Mouse (Mus musculus): ENCODE results near the gene Tmem53. TPM values are rescaled to one million over a fixed set of nuclear protein-coding genes. Genes with fewer than 3 reads are reported as not detected.

Gene Tmem53
- polyA plus RNA-seq, 1 experiment from 2014 or later: 8.3 TPM

GRCm38 (mm10) chr4:117307270-117307669 lies 55.5 kb downstream of the Tmem53 start:
- no peak overlapping the region for H3K4me3 ChIP-seq (ENCODE audit: low read depth, low read length)
- ATAC-seq (replicated peaks; ENCODE audit: low FRiP score, low TSS enrichment, low read depth): no peak
- no peak overlapping the region for H3K9ac ChIP-seq (ENCODE audit: low read length)
- H3K9me3 ChIP-seq (ENCODE audit: control insufficient read depth, low read length): no peaks in the 10 kb centered on the region
- no peak overlapping the region for H3K27ac ChIP-seq (ENCODE audit: low read depth)
- H3K4me2 ChIP-seq (ENCODE audit: low read length): no peak overlapping the region
- WGBS: 52% methylated on average over 6 of the region's 6 CpGs
- peaks cover 10% of the 10 kb centered on the region; the same call in 1 of the 2 replicates for H3K4me1 ChIP-seq (replicated peaks; ENCODE audit: control insufficient read depth, insufficient read depth, low read length)
- H3K36me3 ChIP-seq (ENCODE audit: control insufficient read depth, insufficient read depth, low read length): no peaks in the 10 kb centered on the region
- DNase-seq (ENCODE audit: low spot score): no peak
- H3K27me3 ChIP-seq (replicated peaks; ENCODE audit: control insufficient read depth, insufficient read depth, low read length): peaks cover 39% of the 10 kb centered on the region

GRCm38 (mm10) chr4:117309427-117309826 lies 57.7 kb downstream of the Tmem53 start:
- no peak overlapping the region for H3K4me2 ChIP-seq (ENCODE audit: low read length)
- 85% methylated on average over 1 of the region's 1 CpGs for WGBS
- H3K36me3 ChIP-seq (ENCODE audit: control insufficient read depth, insufficient read depth, low read length): no peaks in the 10 kb centered on the region
- H3K9me3 ChIP-seq (ENCODE audit: control insufficient read depth, low read length): no peaks in the 10 kb centered on the region
- peaks cover 9% of the 10 kb centered on the region for H3K4me1 ChIP-seq (replicated peaks; ENCODE audit: control insufficient read depth, insufficient read depth, low read length)
- H3K27me3 ChIP-seq (replicated peaks; ENCODE audit: control insufficient read depth, insufficient read depth, low read length): peaks cover 23% of the 10 kb centered on the region
- no peak overlapping the region for H3K9ac ChIP-seq (ENCODE audit: low read length)
- DNase-seq (ENCODE audit: low spot score) (no peak), ATAC-seq (replicated peaks; ENCODE audit: low FRiP score, low TSS enrichment, low read depth) (no peak)
- H3K4me3 ChIP-seq (ENCODE audit: low read depth, low read length): no peak overlapping the region
- no peak overlapping the region for H3K27ac ChIP-seq (ENCODE audit: low read depth)

GRCm38 (mm10) chr4:117311891-117312290 lies 60.1 kb downstream of the Tmem53 start:
- Histone ChIP-seq H3K4me2 (ENCODE audit: low read length) (peak overlapping the region; percentile 32; the same call in 1 of the 2 replicates), H3K4me3 (ENCODE audit: low read depth, low read length) (no peak overlapping the region), H3K27ac (ENCODE audit: low read depth) (no peak overlapping the region), H3K27me3 (replicated peaks; ENCODE audit: control insufficient read depth, insufficient read depth, low read length) (peaks cover 21% of the 10 kb centered on the region), H3K36me3 (ENCODE audit: control insufficient read depth, insufficient read depth, low read length) (no peaks in the 10 kb centered on the region), H3K9me3 (ENCODE audit: control insufficient read depth, low read length) (no peaks in the 10 kb centered on the region), H3K9ac (ENCODE audit: low read length) (no peak overlapping the region), H3K4me1 (replicated peaks; ENCODE audit: control insufficient read depth, insufficient read depth, low read length) (peaks cover 7% of the 10 kb centered on the region)
- ATAC-seq (replicated peaks; ENCODE audit: low FRiP score, low TSS enrichment, low read depth) (peak; percentile 58; the same call in 1 of the 2 replicates), DNase-seq (ENCODE audit: low spot score) (no peak)
- WGBS: 32% methylated on average over 5 of the region's 5 CpGs

GRCm38 (mm10) chr4:117312416-117313084 lies 60.8 kb downstream of the Tmem53 start:
- H3K9me3 ChIP-seq (ENCODE audit: control insufficient read depth, low read length): no peaks in the 10 kb centered on the region
- H3K4me1 ChIP-seq (replicated peaks; ENCODE audit: control insufficient read depth, insufficient read depth, low read length): peaks cover 7% of the 10 kb centered on the region
- H3K9ac ChIP-seq (ENCODE audit: low read length): no peak overlapping the region
- 6% methylated on average over 26 of the region's 26 CpGs for WGBS
- no peak overlapping the region for H3K27ac ChIP-seq (ENCODE audit: low read depth)
- DNase-seq (ENCODE audit: low spot score) (no peak), ATAC-seq (replicated peaks; ENCODE audit: low FRiP score, low TSS enrichment, low read depth) (peak; percentile 66)
- no peaks in the 10 kb centered on the region for H3K36me3 ChIP-seq (ENCODE audit: control insufficient read depth, insufficient read depth, low read length)
- H3K4me3 ChIP-seq (ENCODE audit: low read depth, low read length): no peak overlapping the region
- peaks cover 26% of the 10 kb centered on the region for H3K27me3 ChIP-seq (replicated peaks; ENCODE audit: control insufficient read depth, insufficient read depth, low read length)
- H3K4me2 ChIP-seq (ENCODE audit: low read length): peak overlapping the region; percentile 32

- H3K4me3 ChIP-seq (ENCODE audit: low read depth, low read length): no peak overlapping the region
- H3K27ac ChIP-seq (ENCODE audit: low read depth): no peak overlapping the region
- no peaks in the 10 kb centered on the region for H3K36me3 ChIP-seq (ENCODE audit: control insufficient read depth, insufficient read depth, low read length)
- H3K27me3 ChIP-seq (replicated peaks; ENCODE audit: control insufficient read depth, insufficient read depth, low read length): peaks cover 31% of the 10 kb centered on the region
- ATAC-seq (replicated peaks; ENCODE audit: low FRiP score, low TSS enrichment, low read depth) (no peak), DNase-seq (ENCODE audit: low spot score) (no peak)
- peak overlapping the region; percentile 32; the same call in 1 of the 2 replicates for H3K4me2 ChIP-seq (ENCODE audit: low read length)
- peaks cover 7% of the 10 kb centered on the region for H3K4me1 ChIP-seq (replicated peaks; ENCODE audit: control insufficient read depth, insufficient read depth, low read length)
- H3K9ac ChIP-seq (ENCODE audit: low read length): no peak overlapping the region
- no peaks in the 10 kb centered on the region for H3K9me3 ChIP-seq (ENCODE audit: control insufficient read depth, low read length)
- WGBS: 4% methylated on average over 4 of the region's 4 CpGs
Measured at GRCm38 (mm10) chr4:117313085-117313424, 61.3 kb downstream of the Tmem53 start.

- no peak overlapping the region for H3K4me3 ChIP-seq (ENCODE audit: low read depth, low read length)
- DNase-seq (ENCODE audit: low spot score) (no peak), ATAC-seq (replicated peaks; ENCODE audit: low FRiP score, low TSS enrichment, low read depth) (no peak)
- H3K9me3 ChIP-seq (ENCODE audit: control insufficient read depth, low read length): no peaks in the 10 kb centered on the region
- H3K9ac ChIP-seq (ENCODE audit: low read length): no peak overlapping the region
- H3K36me3 ChIP-seq (ENCODE audit: control insufficient read depth, insufficient read depth, low read length): no peaks in the 10 kb centered on the region
- no peak overlapping the region for H3K27ac ChIP-seq (ENCODE audit: low read depth)
- 77% methylated on average over 16 of the region's 16 CpGs for WGBS
- H3K4me1 ChIP-seq (replicated peaks; ENCODE audit: control insufficient read depth, insufficient read depth, low read length): peaks cover 7% of the 10 kb centered on the region
- no peak overlapping the region for H3K4me2 ChIP-seq (ENCODE audit: low read length)
- peaks cover 36% of the 10 kb centered on the region for H3K27me3 ChIP-seq (replicated peaks; ENCODE audit: control insufficient read depth, insufficient read depth, low read length)
Measured at GRCm38 (mm10) chr4:117314849-117315500, 63.2 kb downstream of the Tmem53 start.

- DNase-seq (ENCODE audit: low spot score) (no peak), ATAC-seq (replicated peaks; ENCODE audit: low FRiP score, low TSS enrichment, low read depth) (no peak)
- Histone ChIP-seq H3K4me1 (replicated peaks; ENCODE audit: control insufficient read depth, insufficient read depth, low read length) (peaks cover 7% of the 10 kb centered on the region), H3K27me3 (replicated peaks; ENCODE audit: control insufficient read depth, insufficient read depth, low read length) (peaks cover 39% of the 10 kb centered on the region), H3K36me3 (ENCODE audit: control insufficient read depth, insufficient read depth, low read length) (no peaks in the 10 kb centered on the region), H3K27ac (ENCODE audit: low read depth) (no peak overlapping the region), H3K9ac (ENCODE audit: low read length) (no peak overlapping the region), H3K4me2 (ENCODE audit: low read length) (no peak overlapping the region), H3K9me3 (ENCODE audit: control insufficient read depth, low read length) (no peaks in the 10 kb centered on the region), H3K4me3 (ENCODE audit: low read depth, low read length) (no peak overlapping the region)
- WGBS: 37% methylated on average over 6 of the region's 6 CpGs
Measured at GRCm38 (mm10) chr4:117316800-117317199, 65.0 kb downstream of the Tmem53 start.

- Histone ChIP-seq H3K9ac (ENCODE audit: low read length) (no peak overlapping the region), H3K27me3 (replicated peaks; ENCODE audit: control insufficient read depth, insufficient read depth, low read length) (peaks cover 48% of the 10 kb centered on the region), H3K4me2 (ENCODE audit: low read length) (no peak overlapping the region), H3K9me3 (ENCODE audit: control insufficient read depth, low read length) (no peaks in the 10 kb centered on the region), H3K27ac (ENCODE audit: low read depth) (no peak overlapping the region), H3K36me3 (ENCODE audit: control insufficient read depth, insufficient read depth, low read length) (no peaks in the 10 kb centered on the region), H3K4me1 (replicated peaks; ENCODE audit: control insufficient read depth, insufficient read depth, low read length) (peaks cover 2% of the 10 kb centered on the region), H3K4me3 (ENCODE audit: low read depth, low read length) (no peak overlapping the region)
- WGBS: 12% methylated on average over 18 of the region's 18 CpGs
- ATAC-seq (replicated peaks; ENCODE audit: low FRiP score, low TSS enrichment, low read depth) (no peak), DNase-seq (ENCODE audit: low spot score) (no peak)
Measured at GRCm38 (mm10) chr4:117317701-117318190, 66.0 kb downstream of the Tmem53 start.
